ENCODE assay signal across 13 mouse cellular contexts in the genomic region with DNA sequence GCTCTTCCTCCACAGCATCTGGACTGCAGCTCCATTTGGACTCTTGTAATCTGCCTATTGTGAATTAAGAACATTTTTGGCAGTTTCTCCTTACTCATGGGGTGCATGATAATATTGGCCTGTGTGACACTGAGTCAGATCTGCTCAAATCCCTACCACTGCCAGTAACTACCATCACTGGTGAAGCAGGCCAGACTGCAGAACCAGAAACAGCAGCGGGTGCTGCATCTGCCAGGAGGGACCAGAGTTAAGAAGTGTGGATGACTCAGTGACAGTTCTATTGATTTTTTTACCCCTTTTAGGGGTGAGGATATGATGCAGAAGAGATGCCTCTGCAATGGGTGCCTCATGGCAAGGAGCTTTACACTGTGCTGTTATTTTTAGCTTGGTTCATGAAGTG.
DNase-seq lines count a peak whose midpoint lies in the region; ATAC-seq and TF ChIP-seq lines count a peak whose summit lies in the region.
"Had no signal": no experiment of that assay in that cellular context is flagged by ENCODE, and none has a peak within 500 bp of the region (broad histone marks: within the 10 kb centered on the region; RNA-seq: fewer than 3 reads in every experiment).

No protein-coding gene starts in this region.

- peak; percentile 22 for DNase-seq in forebrain, embryonic 14.5 days (ENCODE audit: low spot score)
- no peak for DNase-seq in forebrain, embryonic 11.5 days (ENCODE audit: low spot score)
- peak; percentile 64 for DNase-seq in Muller cell, postnatal 12 days (ENCODE audit: inconsistent ontology term)
- peak; percentile 10 to 19 for DNase-seq in heart, adult 9 months (ENCODE audit: low spot score in 2 of 2)
- DNase-seq in left cerebral cortex, adult 2 months (ENCODE audit: extremely low spot score in 1 of 2, low spot score in 2 of 2): peak; percentile 15 to 19
- DNase-seq in urinary bladder, postnatal 4 days (ENCODE audit: low spot score in 2 of 2): no peak
- DNase-seq in adrenal gland, postnatal 10 days: no peak
- no peak for DNase-seq in thymus, postnatal 36 days
- DNase-seq: cerebellum, adult 11-12 months had no signal

- ATAC-seq in forebrain, embryonic 14.5 days: peak; percentile 11; the same call in 1 of the 2 replicates
- no peak; the same call in 1 of the 2 replicates for ATAC-seq in forebrain, embryonic 11.5 days (replicated peaks; ENCODE audit: low FRiP score)
- ATAC-seq: intestine, postnatal 0 days had no signal

- no peak overlapping the region for H3K4me2 ChIP-seq in forebrain, embryonic 14.5 days (ENCODE audit: low read length)
- no peak overlapping the region for H3K4me2 ChIP-seq in forebrain, embryonic 11.5 days (ENCODE audit: low read depth, low read length, severe bottlenecking)

- no peaks in the 10 kb centered on the region for H3K27me3 ChIP-seq in forebrain, embryonic 14.5 days (replicated peaks; ENCODE audit: control insufficient read depth, insufficient read depth, low read length)
- H3K27me3 ChIP-seq in forebrain, embryonic 11.5 days (ENCODE audit: control insufficient read depth, insufficient read depth, low read length): no peaks in the 10 kb centered on the region

- H3K4me1 ChIP-seq in forebrain, embryonic 14.5 days (ENCODE audit: control insufficient read depth, insufficient read depth, low read length): peaks cover 9% of the 10 kb centered on the region; the same call in 1 of the 2 replicates
- H3K4me1 ChIP-seq in forebrain, embryonic 11.5 days (replicated peaks; ENCODE audit: control insufficient read depth, insufficient read depth, low read length): no peaks in the 10 kb centered on the region; the same call in 1 of the 2 replicates

- WGBS in forebrain, embryonic 14.5 days: 32% methylated on average over 1 of the region's 1 CpGs
- 46% methylated on average over 1 of the region's 1 CpGs for WGBS in forebrain, embryonic 11.5 days

- no peak for TF ChIP-seq CTCF in left cerebral cortex, adult 2 months (IDR thresholded peaks at IDR 0.05)

- intact Hi-C loops in left cerebral cortex, adult 2 months (cut with DNase I): loop anchor here (5.0 to 10.0 kb wide), 2 partner anchors 337 to 1369 kb away; no protein-coding TSS in a partner anchor

- H3K4me3 ChIP-seq in forebrain, embryonic 14.5 days (ENCODE audit: low read depth, low read length): no peak overlapping the region
- H3K4me3 ChIP-seq in forebrain, embryonic 11.5 days (ENCODE audit: low read depth, low read length): no peak overlapping the region
- H3K4me3 ChIP-seq in left cerebral cortex, adult 2 months: no peak overlapping the region
- H3K4me3 ChIP-seq: erythroblast, embryonic 14.5 days; heart, adult 2 months had no signal

- no peaks in the 10 kb centered on the region for H3K9me3 ChIP-seq in forebrain, embryonic 14.5 days (replicated peaks; ENCODE audit: control insufficient read depth, low read length)
- H3K9me3 ChIP-seq in forebrain, embryonic 11.5 days (ENCODE audit: control insufficient read depth, low read length): no peaks in the 10 kb centered on the region

- H3K27ac ChIP-seq in forebrain, embryonic 14.5 days (ENCODE audit: low read depth, low read length): no peak overlapping the region
- no peak overlapping the region for H3K27ac ChIP-seq in forebrain, embryonic 11.5 days (ENCODE audit: low read depth, low read length)
- H3K27ac ChIP-seq in left cerebral cortex, adult 2 months: no peak overlapping the region; the same call in 1 of the 2 replicates
- H3K27ac ChIP-seq: heart, adult 2 months; liver, embryonic 14.5 days had no signal

- H3K9ac ChIP-seq in forebrain, embryonic 14.5 days (ENCODE audit: low read length): no peak overlapping the region
- no peak overlapping the region for H3K9ac ChIP-seq in forebrain, embryonic 11.5 days (ENCODE audit: low read length)
- H3K9ac ChIP-seq: liver, embryonic 14.5 days had no signal

- no peaks in the 10 kb centered on the region for H3K36me3 ChIP-seq in forebrain, embryonic 14.5 days (ENCODE audit: control insufficient read depth, insufficient read depth, low read length)
- H3K36me3 ChIP-seq in forebrain, embryonic 11.5 days (ENCODE audit: control insufficient read depth, insufficient read depth, low read length): no peaks in the 10 kb centered on the region

Comparison
In these comparisons a context has a peak if more than half of its experiments do, and no peak if none do; other contexts are left out.
1. DNase-seq: peak in forebrain, embryonic 14.5 days (single experiment), Muller cell, postnatal 12 days (single experiment), heart, adult 9 months (2 of 2) and left cerebral cortex, adult 2 months (2 of 2); none in forebrain, embryonic 11.5 days (single experiment), urinary bladder, postnatal 4 days (0 of 2), adrenal gland, postnatal 10 days (single experiment) and thymus, postnatal 36 days (0 of 2).